Mouse (Mus musculus): ENCODE data around the gene Cgref1. TPM values are rescaled to one million over a fixed set of nuclear protein-coding genes. Genes with fewer than 3 reads are reported as not detected.

Cgref1 gene
- polyA plus RNA-seq, 1 experiment from 2014 or later = 9.2 TPM

- H3K9me3 ChIP-seq (replicated peaks) = no peaks in the 10 kb centered on the region
- H3K27ac ChIP-seq = peak overlapping the region; percentile 70; the same call in 1 of the 2 replicates
- peak overlapping the region; percentile 32 for H3K4me2 ChIP-seq
- WGBS = 88% methylated on average over 7 of the region's 7 CpGs
- H3K9ac ChIP-seq = peak overlapping the region; percentile 53; the same call in 1 of the 2 replicates
- no peak for ATAC-seq
- H3K27me3 ChIP-seq = no peaks in the 10 kb centered on the region
- H3K4me3 ChIP-seq = no peak overlapping the region
- H3K36me3 ChIP-seq (ENCODE audit: poor library complexity, severe bottlenecking) = no peaks in the 10 kb centered on the region
- H3K4me1 ChIP-seq = peaks cover 34% of the 10 kb centered on the region
Observed at GRCm38 (mm10) chr5:30914101-30914635, 31.2 kb downstream of the Cgref1 start.

- no peaks in the 10 kb centered on the region for H3K27me3 ChIP-seq
- H3K4me1 ChIP-seq = peaks cover 42% of the 10 kb centered on the region
- H3K27ac ChIP-seq = peak within 1 kb of the TSS; percentile 70
- H3K4me2 ChIP-seq = peak within 1 kb of the TSS; percentile 32
- peak within 1 kb of the TSS; percentile 53 for H3K9ac ChIP-seq
- H3K36me3 ChIP-seq (ENCODE audit: poor library complexity, severe bottlenecking) = no peaks in the 10 kb centered on the region
- no peaks in the 10 kb centered on the region for H3K9me3 ChIP-seq (replicated peaks)
- WGBS = 37% methylated on average over 11 of the region's 13 CpGs
- H3K4me3 ChIP-seq = no peak within 1 kb of the TSS
- ATAC-seq = no peak
Observed at GRCm38 (mm10) chr5:30913060-30913841, 32.1 kb downstream of the Cgref1 start, which contains the start of gene Emilin1. Emilin1 (plus strand) TSS chr5:30913402.

- peaks cover 46% of the 10 kb centered on the region for H3K4me1 ChIP-seq
Observed at GRCm38 (mm10) chr5:30912156-30912555, 33.2 kb downstream of the Cgref1 start.

GRCm38 (mm10) chr5:30910481-30910880, 34.9 kb downstream of the Cgref1 start:
- no peak overlapping the region for H3K4me3 ChIP-seq
- no peaks in the 10 kb centered on the region for H3K9me3 ChIP-seq (replicated peaks)
- H3K4me2 ChIP-seq = no peak overlapping the region
- no peaks in the 10 kb centered on the region for H3K27me3 ChIP-seq
- peaks cover 54% of the 10 kb centered on the region for H3K4me1 ChIP-seq
- no peak overlapping the region for H3K27ac ChIP-seq
- no peak overlapping the region for H3K9ac ChIP-seq
- ATAC-seq = no peak
- H3K36me3 ChIP-seq (ENCODE audit: poor library complexity, severe bottlenecking) = peaks cover 6% of the 10 kb centered on the region; the same call in 1 of the 2 replicates

More at GRCm38 (mm10) chr5:30912156-30912555, 33.2 kb downstream of the Cgref1 start:
- no peak for ATAC-seq
- Histone ChIP-seq H3K36me3 (ENCODE audit: poor library complexity, severe bottlenecking) (no peaks in the 10 kb centered on the region), H3K4me2 (no peak overlapping the region), H3K9me3 (replicated peaks) (no peaks in the 10 kb centered on the region), H3K27ac (peak overlapping the region; percentile 70), H3K27me3 (no peaks in the 10 kb centered on the region), H3K9ac (no peak overlapping the region), H3K4me3 (no peak overlapping the region)
- WGBS = 37% methylated on average over 5 of the region's 5 CpGs

GRCm38 (mm10) chr5:30909863-30910262, 35.5 kb downstream of the Cgref1 start:
- H3K36me3 ChIP-seq (ENCODE audit: poor library complexity, severe bottlenecking) = peaks cover 12% of the 10 kb centered on the region
- no peak for ATAC-seq
- no peaks in the 10 kb centered on the region for H3K9me3 ChIP-seq (replicated peaks)
- peaks cover 55% of the 10 kb centered on the region for H3K4me1 ChIP-seq
- no peak overlapping the region for H3K9ac ChIP-seq
- no peak overlapping the region for H3K4me3 ChIP-seq
- no peak overlapping the region for H3K27ac ChIP-seq
- 82% methylated on average over 7 of the region's 7 CpGs for WGBS
- H3K27me3 ChIP-seq = no peaks in the 10 kb centered on the region
- H3K4me2 ChIP-seq = no peak overlapping the region

GRCm38 (mm10) chr5:30909300-30909659, 36.1 kb downstream of the Cgref1 start:
- ATAC-seq = no peak
- Histone ChIP-seq H3K9ac (no peak overlapping the region), H3K4me1 (peaks cover 55% of the 10 kb centered on the region), H3K9me3 (replicated peaks) (no peaks in the 10 kb centered on the region), H3K36me3 (ENCODE audit: poor library complexity, severe bottlenecking) (peaks cover 18% of the 10 kb centered on the region), H3K27me3 (no peaks in the 10 kb centered on the region), H3K4me3 (no peak overlapping the region), H3K27ac (no peak overlapping the region), H3K4me2 (no peak overlapping the region)
- 70% methylated on average over 7 of the region's 7 CpGs for WGBS

GRCm38 (mm10) chr5:30908426-30909299, 36.7 kb downstream of the Cgref1 start:
- Histone ChIP-seq H3K9me3 (replicated peaks) (no peaks in the 10 kb centered on the region), H3K4me2 (peak overlapping the region; percentile 97), H3K4me1 (peaks cover 53% of the 10 kb centered on the region), H3K27me3 (no peaks in the 10 kb centered on the region), H3K36me3 (ENCODE audit: poor library complexity, severe bottlenecking) (peaks cover 24% of the 10 kb centered on the region), H3K4me3 (peak overlapping the region; percentile 79), H3K9ac (peak overlapping the region; percentile 86; the same call in 1 of the 2 replicates), H3K27ac (peak overlapping the region; percentile 51; the same call in 1 of the 2 replicates)
- 56% methylated on average over 13 of the region's 13 CpGs for WGBS
- ATAC-seq = no peak

- peak; percentile 97 for ATAC-seq
- H3K9ac ChIP-seq = peak within 1 kb of the TSS; percentile 86
- H3K36me3 ChIP-seq (ENCODE audit: poor library complexity, severe bottlenecking) = peaks cover 35% of the 10 kb centered on the region
- H3K27me3 ChIP-seq = no peaks in the 10 kb centered on the region
- H3K4me1 ChIP-seq = peaks cover 41% of the 10 kb centered on the region
- WGBS = under 1% methylated on average over 58 of the region's 58 CpGs
- peak within 1 kb of the TSS; percentile 97 for H3K4me2 ChIP-seq
- H3K4me3 ChIP-seq = peak within 1 kb of the TSS; percentile 79
- H3K9me3 ChIP-seq (replicated peaks) = no peaks in the 10 kb centered on the region
- H3K27ac ChIP-seq = peak within 1 kb of the TSS; percentile 65
Observed at GRCm38 (mm10) chr5:30907413-30908059, 37.9 kb downstream of the Cgref1 start, which contains the start of gene Ost4. Ost4 (minus strand) TSS chr5:30907788.

- peaks cover 18% of the 10 kb centered on the region for H3K4me1 ChIP-seq
- 93% methylated on average over 5 of the region's 5 CpGs for WGBS
- ATAC-seq = no peak
- H3K4me2 ChIP-seq = no peak overlapping the region
- no peak overlapping the region for H3K4me3 ChIP-seq
- no peak overlapping the region for H3K27ac ChIP-seq
- H3K9me3 ChIP-seq (replicated peaks) = no peaks in the 10 kb centered on the region
- H3K9ac ChIP-seq = no peak overlapping the region
- H3K36me3 ChIP-seq (ENCODE audit: poor library complexity, severe bottlenecking) = peaks cover 79% of the 10 kb centered on the region
- no peaks in the 10 kb centered on the region for H3K27me3 ChIP-seq
Observed at GRCm38 (mm10) chr5:30901860-30902259, 43.5 kb downstream of the Cgref1 start.

GRCm38 (mm10) chr5:30890375-30890774, 55.0 kb downstream of the Cgref1 start:
- H3K4me3 ChIP-seq = peak overlapping the region; percentile 83
- H3K4me1 ChIP-seq = peaks cover 23% of the 10 kb centered on the region
- peaks cover 49% of the 10 kb centered on the region for H3K36me3 ChIP-seq (ENCODE audit: poor library complexity, severe bottlenecking)
- H3K27me3 ChIP-seq = no peaks in the 10 kb centered on the region
- no peak for ATAC-seq
- peak overlapping the region; percentile 87 for H3K9ac ChIP-seq
- 92% methylated on average over 7 of the region's 7 CpGs for WGBS
- no peaks in the 10 kb centered on the region for H3K9me3 ChIP-seq (replicated peaks)
- no peak overlapping the region for H3K27ac ChIP-seq
- peak overlapping the region; percentile 76 for H3K4me2 ChIP-seq

- Histone ChIP-seq H3K27me3 (no peaks in the 10 kb centered on the region), H3K4me2 (peak overlapping the region; percentile 76), H3K36me3 (ENCODE audit: poor library complexity, severe bottlenecking) (peaks cover 38% of the 10 kb centered on the region), H3K9ac (peak overlapping the region; percentile 87), H3K4me3 (peak overlapping the region; percentile 83), H3K9me3 (replicated peaks) (no peaks in the 10 kb centered on the region), H3K4me1 (peaks cover 23% of the 10 kb centered on the region), H3K27ac (peak overlapping the region; percentile 98)
- 1% methylated on average over 21 of the region's 42 CpGs for WGBS
- peak; percentile 16; the same call in 1 of the 2 replicates for ATAC-seq
Observed at GRCm38 (mm10) chr5:30889088-30889754, 56.2 kb downstream of the Cgref1 start.

All from forebrain, embryonic 13.5 days (tissue).